Mouse (Mus musculus) liver, postnatal 0 days (tissue): ENCODE results near the gene Gm20388.

Experiments used
- CTCF ChIP-seq: sonication (generic); IDR thresholded peaks from 2 replicates; pipeline ENCODE4 v1.5.1; 2016; ENCODE audit warnings: antibody characterized with exemption, low read depth
- EP300 ChIP-seq: IDR thresholded peaks from 2 replicates; pipeline ENCODE4 v1.6.1; 2016; ENCODE audit warnings: antibody characterized with exemption, low read depth, mild to moderate bottlenecking

DNA sequence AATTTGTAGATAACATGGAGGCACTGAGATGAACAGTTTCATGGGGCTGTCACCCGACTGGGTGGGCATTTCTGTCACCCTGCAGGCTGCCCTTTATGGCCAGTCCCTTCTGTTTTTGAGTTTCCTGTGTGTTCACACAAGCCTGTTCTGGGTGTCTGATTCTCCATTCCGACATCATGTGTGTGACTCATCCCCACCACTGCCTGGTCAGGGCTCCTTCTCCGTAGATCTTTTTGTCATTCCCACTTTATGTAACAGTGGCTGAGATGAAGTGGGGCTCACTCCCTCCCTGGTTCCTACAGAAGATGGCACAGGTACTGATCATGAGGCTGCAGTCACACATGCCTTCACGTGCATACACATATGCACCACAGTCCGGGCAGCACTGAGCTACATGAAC, 3212.0 kb downstream of the Gm20388 start:
- TF ChIP-seq CTCF (no peak), EP300 (no peak)
